Mouse (Mus musculus): Measurements from ENCODE around the gene Nefh.

The Nefh gene

GRCm38 (mm10) chr11:4947813-4948174, at the start of gene Nefh:
Gene Nefh (minus strand): TSS chr11:4948064.
- DNase-seq (ENCODE audit: low read depth), result no peak

- DNase-seq (ENCODE audit: low read depth), result no peak
Observed at GRCm38 (mm10) chr11:4996621-4997199, 48.8 kb upstream of the Nefh start.

- DNase-seq (ENCODE audit: low read depth), result no peak
Observed at GRCm38 (mm10) chr11:4995676-4996075, 47.8 kb upstream of the Nefh start.

GRCm38 (mm10) chr11:4992471-4992870, 44.6 kb upstream of the Nefh start:
- no peak for DNase-seq (ENCODE audit: low read depth)

GRCm38 (mm10) chr11:4989187-4989586, 41.3 kb upstream of the Nefh start:
- peak; percentile 39 for DNase-seq (ENCODE audit: low read depth)

GRCm38 (mm10) chr11:4987487-4987852, 39.6 kb upstream of the Nefh start:
- no peak for DNase-seq (ENCODE audit: low read depth)

- DNase-seq (ENCODE audit: low read depth), result peak; percentile 97
Observed at GRCm38 (mm10) chr11:4986695-4987486, 39.0 kb upstream of the Nefh start, which contains the start of gene Ap1b1. Gene Ap1b1 (plus strand): TSS chr11:4986824.

GRCm38 (mm10) chr11:4984799-4985198, 36.9 kb upstream of the Nefh start:
- no peak for DNase-seq (ENCODE audit: low read depth)

- peak; percentile 79 for DNase-seq (ENCODE audit: low read depth)
Observed at GRCm38 (mm10) chr11:4984249-4984648, 36.4 kb upstream of the Nefh start.

GRCm38 (mm10) chr11:4983538-4983937, 35.7 kb upstream of the Nefh start:
- no peak for DNase-seq (ENCODE audit: low read depth)

GRCm38 (mm10) chr11:4983010-4983409, 35.1 kb upstream of the Nefh start:
- no peak for DNase-seq (ENCODE audit: low read depth)

GRCm38 (mm10) chr11:4975623-4976022, 27.8 kb upstream of the Nefh start:
- peak; percentile 90 for DNase-seq (ENCODE audit: low read depth)

GRCm38 (mm10) chr11:4974376-4975122, 26.7 kb upstream of the Nefh start:
- DNase-seq (ENCODE audit: low read depth), result no peak

GRCm38 (mm10) chr11:4973871-4974256, 26.0 kb upstream of the Nefh start:
- no peak for DNase-seq (ENCODE audit: low read depth)

GRCm38 (mm10) chr11:4972967-4973870, 25.4 kb upstream of the Nefh start:
- DNase-seq (ENCODE audit: low read depth), result peak; percentile 84

- no peak for DNase-seq (ENCODE audit: low read depth)
Observed at GRCm38 (mm10) chr11:4968376-4968775, 20.5 kb upstream of the Nefh start.

GRCm38 (mm10) chr11:4967549-4967948, 19.7 kb upstream of the Nefh start:
- no peak for DNase-seq (ENCODE audit: low read depth)

- no peak for DNase-seq (ENCODE audit: low read depth)
Observed at GRCm38 (mm10) chr11:4966888-4967287, 19.0 kb upstream of the Nefh start.

GRCm38 (mm10) chr11:4966325-4966724, 18.5 kb upstream of the Nefh start:
- no peak for DNase-seq (ENCODE audit: low read depth)

GRCm38 (mm10) chr11:4963099-4963808, 15.4 kb upstream of the Nefh start:
- no peak for DNase-seq (ENCODE audit: low read depth)

- no peak for DNase-seq (ENCODE audit: low read depth)
Observed at GRCm38 (mm10) chr11:4953918-4954317, 6.1 kb upstream of the Nefh start.
